8 mouse cellular contexts compared by ENCODE assay signal in genomic region chr11:107479862-107480203, GRCm38 (mm10). TPM values are rescaled to one million over a fixed set of nuclear protein-coding genes. Genes with fewer than 3 reads are reported as not detected.
DNase-seq lines count a peak whose midpoint lies in the region; ATAC-seq and TF ChIP-seq lines count a peak whose summit lies in the region.

No protein-coding gene starts in this region.

- no peak for TF ChIP-seq CTCF in layer of hippocampus, adult 2 months (conservative IDR thresholded peaks at IDR 0.05)

- no peaks in the 10 kb centered on the region for H3K27me3 ChIP-seq in embryonic facial prominence, embryonic 11.5 days (ENCODE audit: control insufficient read depth, insufficient read depth, low read length)
- H3K27me3 ChIP-seq in myocyte (ENCODE audit: control insufficient read depth, insufficient read depth, insufficient read length), result no peaks in the 10 kb centered on the region

- H3K79me2 ChIP-seq in myocyte (ENCODE audit: control insufficient read depth, insufficient read depth), result peaks cover 55% of the 10 kb centered on the region

- H3K9ac ChIP-seq in embryonic facial prominence, embryonic 11.5 days (replicated peaks; ENCODE audit: low read length), result peak overlapping the region; percentile 80

- no peaks in the 10 kb centered on the region for H3K4me1 ChIP-seq in embryonic facial prominence, embryonic 11.5 days (ENCODE audit: control insufficient read depth, insufficient read depth, low read length)

- peak overlapping the region; percentile 56 for H3K4me2 ChIP-seq in embryonic facial prominence, embryonic 11.5 days (ENCODE audit: low read depth, low read length)
- H3K4me2 ChIP-seq in myocyte (ENCODE audit: low read depth), result peak overlapping the region; percentile 89

- 1% methylated on average over 10 of the region's 10 CpGs for WGBS in embryonic facial prominence, embryonic 11.5 days

- H3K27ac ChIP-seq in layer of hippocampus, adult 2 months, result peak overlapping the region; percentile 98
- no peak overlapping the region for H3K27ac ChIP-seq in embryonic facial prominence, embryonic 11.5 days (replicated peaks; ENCODE audit: low read depth, low read length)

- no peaks in the 10 kb centered on the region for H3K9me3 ChIP-seq in embryonic facial prominence, embryonic 11.5 days (replicated peaks; ENCODE audit: control insufficient read depth, low read length)

- H3K36me3 ChIP-seq in embryonic facial prominence, embryonic 11.5 days (replicated peaks; ENCODE audit: control insufficient read depth, insufficient read depth, low read depth, low read length), result no peaks in the 10 kb centered on the region
- peaks cover 5% of the 10 kb centered on the region for H3K36me3 ChIP-seq in myocyte (ENCODE audit: control insufficient read depth, insufficient read depth)

- no peak for DNase-seq in layer of hippocampus, adult 2 months (ENCODE audit: low spot score in 2 of 2)
- DNase-seq in layer of hippocampus, postnatal 36 days, result no peak
- no peak for DNase-seq in embryonic facial prominence, embryonic 11.5 days (ENCODE audit: low spot score)
- peak; percentile 44 for DNase-seq in induced T-regulatory cell, adult 2 months (ENCODE audit: low read depth)
- no peak for DNase-seq in adipocyte (ENCODE audit: low spot score)
- no peak for DNase-seq in urinary bladder, adult 2 months (ENCODE audit: low spot score)

- TF ChIP-seq POLR2A in myocyte (IDR thresholded peaks at IDR 0.05; ENCODE audit: insufficient read length, low read depth), result no peak

- H3K4me3 ChIP-seq in layer of hippocampus, adult 2 months, result peak overlapping the region; percentile 98
- H3K4me3 ChIP-seq in embryonic facial prominence, embryonic 11.5 days (ENCODE audit: low read depth, low read length), result peak overlapping the region; percentile 76
- H3K4me3 ChIP-seq in myocyte, result peak overlapping the region; percentile 77

- no peak for ATAC-seq in embryonic facial prominence, embryonic 11.5 days (replicated peaks; ENCODE audit: insufficient number of reproducible peaks, low FRiP score, low TSS enrichment, low read depth)
- ATAC-seq in granulocyte monocyte progenitor cell, adult 5-6 weeks (replicated peaks; ENCODE audit: poor library complexity, severe bottlenecking), result no peak

- peak overlapping the region; percentile 22 for H3ac ChIP-seq in myocyte (ENCODE audit: control insufficient read depth, insufficient read length)

TF ChIP-seq in myocyte, 11 proteins besides CTCF, POLR2A, EP300 and RAD21:
- TF ChIP-seq TCF12 (IDR thresholded peaks at IDR 0.05; ENCODE audit: insufficient read depth, poor library complexity, severe bottlenecking), result no peak
TF ChIP-seq in myocyte: peak in this region for 0.

RNA-seq across cellular contexts. Expression of gene Psmd12, which starts 0.5 kb away (rescaled TPM):
- total RNA-seq in layer of hippocampus, adult 2 months (2021), result 10 to 100 TPM; 65.9 to 69.3 TPM
- 10 to 100 TPM; 67.9 to 70.2 TPM for total RNA-seq in layer of hippocampus, postnatal 36 days (2021)
- polyA plus RNA-seq in embryonic facial prominence, embryonic 11.5 days (2014; fragmentation: Nextera tagmentation; extraction: Ambion mirVana), result 227 and 238 TPM in 2 replicates
- 66.3 TPM for polyA plus RNA-seq in myocyte (2012; fragmentation: generic; extraction: Trizol)
- 79.4 and 82.9 TPM in 2 replicates for total RNA-seq in granulocyte monocyte progenitor cell, adult 5-6 weeks (2014; fragmentation: Nextera tagmentation)
- total RNA-seq in granulocyte monocyte progenitor cell, adult 5-6 weeks (2017), result 149 and 152 TPM in 2 replicates
- polyA plus RNA-seq in urinary bladder, adult 2 months (2012; rRNA removed), result 69.8 and 80.2 TPM in 2 replicates

RNA-seq across cellular contexts. Expression of gene Pitpnc1, which starts 9.3 kb away (rescaled TPM):
- total RNA-seq in layer of hippocampus, adult 2 months (2021), result 10 to 100 TPM; 54.3 to 60.0 TPM
- total RNA-seq in layer of hippocampus, postnatal 36 days (2021), result 10 to 100 TPM; 48.9 to 53.6 TPM
- 43.6 and 45.1 TPM in 2 replicates for polyA plus RNA-seq in embryonic facial prominence, embryonic 11.5 days (2014; fragmentation: Nextera tagmentation; extraction: Ambion mirVana)
- 0.74 TPM for polyA plus RNA-seq in myocyte (2012; fragmentation: generic; extraction: Trizol)
- total RNA-seq in granulocyte monocyte progenitor cell, adult 5-6 weeks (2014; fragmentation: Nextera tagmentation), result 18.3 and 28.0 TPM in 2 replicates
- 11.7 and 13.9 TPM in 2 replicates for total RNA-seq in granulocyte monocyte progenitor cell, adult 5-6 weeks (2017)
- 9.1 TPM in 2 replicates for polyA plus RNA-seq in urinary bladder, adult 2 months (2012; rRNA removed)
